Mouse (Mus musculus) liver, postnatal 0 days (tissue): Measurements from ENCODE around the gene Chn2.

ENCODE experiments used
- CTCF ChIP-seq: sonication (generic); IDR thresholded peaks from 2 replicates; pipeline ENCODE4 v1.5.1; 2016; ENCODE audit warnings: antibody characterized with exemption, low read depth
- EP300 ChIP-seq: IDR thresholded peaks from 2 replicates; pipeline ENCODE4 v1.6.1; 2016; ENCODE audit warnings: antibody characterized with exemption, low read depth, mild to moderate bottlenecking

DNA sequence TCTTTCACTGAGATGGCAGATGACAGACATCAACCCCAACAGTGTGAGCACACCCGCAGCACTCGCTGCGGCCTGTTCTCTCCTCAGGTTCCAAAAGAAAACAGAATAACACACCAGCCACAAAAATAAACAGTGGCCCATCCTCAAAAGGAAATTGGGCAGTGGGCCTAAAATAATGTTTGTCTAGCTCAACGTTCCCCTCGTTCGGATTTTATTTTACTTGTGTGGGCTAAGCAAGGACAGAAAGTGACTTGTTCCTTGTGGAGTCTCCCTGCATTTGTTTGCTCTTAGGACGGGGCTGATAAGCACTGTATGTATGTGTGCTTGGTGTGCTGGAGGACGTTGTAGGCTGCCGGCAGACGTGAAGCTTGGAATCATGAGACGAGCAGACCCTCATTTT is 240.0 kb downstream of the Chn2 start:
- TF ChIP-seq CTCF (no peak), EP300 (no peak)
